Mouse (Mus musculus) cerebellum, adult 2 months (tissue): ENCODE measurements around the gene Parp2.

Experiments used
- CTCF ChIP-seq: fragments of 200-500 bp; IDR thresholded peaks from 2 replicates; pipeline ENCODE4 v1.5.1; 2011; ENCODE audit warnings: low read depth, mild to moderate bottlenecking, control low read depth, low read length, moderate library complexity, borderline replicate concordance; ENCODE audit not compliant: insufficient read depth
- POLR2A ChIP-seq: fragments of 200-500 bp; IDR thresholded peaks from 2 replicates; pipeline ENCODE4 v1.6.1; 2011; ENCODE audit warnings: low read length, control low read depth, borderline replicate concordance; ENCODE audit not compliant: insufficient read depth

DNA sequence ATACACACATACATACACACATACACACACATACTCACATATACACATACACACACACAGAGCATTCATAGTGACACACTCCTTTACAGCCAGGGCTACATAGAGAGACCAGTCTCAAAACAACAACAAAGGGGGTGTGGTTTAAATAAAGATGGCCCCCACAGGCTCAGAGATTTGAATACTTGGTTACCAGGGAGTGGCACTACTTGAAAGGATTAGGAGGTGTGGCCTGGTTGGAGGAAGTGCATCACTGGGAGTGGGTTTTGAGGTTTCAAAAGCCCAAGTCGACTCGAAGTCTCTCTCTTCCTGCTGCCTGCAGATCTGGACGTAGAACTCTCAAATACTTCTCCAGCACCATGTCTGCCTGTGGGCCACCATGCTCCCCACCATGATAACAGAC, 25.5 kb upstream of the Parp2 start:
- TF ChIP-seq POLR2A (no peak), CTCF (no peak)
